Mouse (Mus musculus): ENCODE measurements around the gene Pla2g2c. TPM values are rescaled to one million over a fixed set of nuclear protein-coding genes. Genes with fewer than 3 reads are reported as not detected.

The Pla2g2c gene
- polyA plus RNA-seq, 2 experiments: 0.26 to 0.28 TPM

GRCm38 (mm10) chr4:138755439-138755838 lies 30.8 kb downstream of the Pla2g2c start:
- H3K27ac ChIP-seq (replicated peaks; ENCODE audit: low read depth, low read length): no peak overlapping the region
- H3K9me3 ChIP-seq (ENCODE audit: control insufficient read depth, low read length): no peaks in the 10 kb centered on the region
- no peak for ATAC-seq (ENCODE audit: low FRiP score, low read depth)
- H3K4me3 ChIP-seq (replicated peaks; ENCODE audit: low read length): no peak overlapping the region
- no peaks in the 10 kb centered on the region for H3K27me3 ChIP-seq (ENCODE audit: control insufficient read depth, insufficient read depth, low read length)
- DNase-seq (ENCODE audit: low spot score): no peak
- peaks cover 4% of the 10 kb centered on the region; the same call in 1 of the 2 replicates for H3K4me1 ChIP-seq (ENCODE audit: control insufficient read depth, insufficient read depth, low read length)
- 67% methylated on average over 4 of the region's 4 CpGs for WGBS
- no peaks in the 10 kb centered on the region for H3K36me3 ChIP-seq (ENCODE audit: control insufficient read depth, insufficient read depth, low read length)
- no peak for TF ChIP-seq POLR2A (IDR thresholded peaks at IDR 0.05; ENCODE audit: borderline replicate concordance, extremely low read depth, insufficient read depth, insufficient read length)
- H3K9ac ChIP-seq (ENCODE audit: low read depth, low read length, severe bottlenecking): no peak overlapping the region
- no peak overlapping the region for H3K4me2 ChIP-seq (replicated peaks; ENCODE audit: low read depth, low read length, severe bottlenecking)

- DNase-seq (ENCODE audit: low spot score) (no peak), ATAC-seq (ENCODE audit: low FRiP score, low read depth) (no peak)
- H3K4me2 ChIP-seq (replicated peaks; ENCODE audit: low read depth, low read length, severe bottlenecking): no peak overlapping the region
- peaks cover 4% of the 10 kb centered on the region; the same call in 1 of the 2 replicates for H3K4me1 ChIP-seq (ENCODE audit: control insufficient read depth, insufficient read depth, low read length)
- H3K36me3 ChIP-seq (ENCODE audit: control insufficient read depth, insufficient read depth, low read length): no peaks in the 10 kb centered on the region
- no peak overlapping the region for H3K27ac ChIP-seq (replicated peaks; ENCODE audit: low read depth, low read length)
- H3K4me3 ChIP-seq (replicated peaks; ENCODE audit: low read length): no peak overlapping the region
- H3K9me3 ChIP-seq (ENCODE audit: control insufficient read depth, low read length): no peaks in the 10 kb centered on the region
- no peak for TF ChIP-seq POLR2A (IDR thresholded peaks at IDR 0.05; ENCODE audit: borderline replicate concordance, extremely low read depth, insufficient read depth, insufficient read length)
- 39% methylated on average over 11 of the region's 11 CpGs for WGBS
- H3K27me3 ChIP-seq (ENCODE audit: control insufficient read depth, insufficient read depth, low read length): no peaks in the 10 kb centered on the region
- H3K9ac ChIP-seq (ENCODE audit: low read depth, low read length, severe bottlenecking): no peak overlapping the region
Observed at GRCm38 (mm10) chr4:138755983-138756382, 31.4 kb downstream of the Pla2g2c start.

- no peak within 1 kb of the TSS for H3K4me3 ChIP-seq (replicated peaks; ENCODE audit: low read length)
- H3K4me2 ChIP-seq (replicated peaks; ENCODE audit: low read depth, low read length, severe bottlenecking): no peak within 1 kb of the TSS
- ATAC-seq (ENCODE audit: low FRiP score, low read depth) (no peak), DNase-seq (ENCODE audit: low spot score) (no peak)
- no peak within 1 kb of the TSS for H3K9ac ChIP-seq (ENCODE audit: low read depth, low read length, severe bottlenecking)
- H3K4me1 ChIP-seq (ENCODE audit: control insufficient read depth, insufficient read depth, low read length): peaks cover 4% of the 10 kb centered on the region; the same call in 1 of the 2 replicates
- no peaks in the 10 kb centered on the region for H3K36me3 ChIP-seq (ENCODE audit: control insufficient read depth, insufficient read depth, low read length)
- TF ChIP-seq POLR2A (IDR thresholded peaks at IDR 0.05; ENCODE audit: borderline replicate concordance, extremely low read depth, insufficient read depth, insufficient read length): no peak
- no peaks in the 10 kb centered on the region for H3K27me3 ChIP-seq (ENCODE audit: control insufficient read depth, insufficient read depth, low read length)
- no peak within 1 kb of the TSS for H3K27ac ChIP-seq (replicated peaks; ENCODE audit: low read depth, low read length)
- WGBS: 72% methylated on average over 8 of the region's 8 CpGs
- no peaks in the 10 kb centered on the region for H3K9me3 ChIP-seq (ENCODE audit: control insufficient read depth, low read length)
Observed at GRCm38 (mm10) chr4:138757416-138757815, 32.8 kb downstream of the Pla2g2c start, which contains the start of gene Pla2g2f. Pla2g2f (minus strand) TSS chr4:138757626.

GRCm38 (mm10) chr4:138762266-138762665 lies 37.7 kb downstream of the Pla2g2c start:
- DNase-seq (ENCODE audit: low spot score) (no peak), ATAC-seq (ENCODE audit: low FRiP score, low read depth) (no peak)
- H3K9ac ChIP-seq (ENCODE audit: low read depth, low read length, severe bottlenecking): no peak overlapping the region
- H3K36me3 ChIP-seq (ENCODE audit: control insufficient read depth, insufficient read depth, low read length): no peaks in the 10 kb centered on the region
- no peaks in the 10 kb centered on the region for H3K9me3 ChIP-seq (ENCODE audit: control insufficient read depth, low read length)
- 83% methylated on average over 9 of the region's 9 CpGs for WGBS
- no peak for TF ChIP-seq POLR2A (IDR thresholded peaks at IDR 0.05; ENCODE audit: borderline replicate concordance, extremely low read depth, insufficient read depth, insufficient read length)
- no peaks in the 10 kb centered on the region for H3K4me1 ChIP-seq (ENCODE audit: control insufficient read depth, insufficient read depth, low read length)
- no peak overlapping the region for H3K4me3 ChIP-seq (replicated peaks; ENCODE audit: low read length)
- no peaks in the 10 kb centered on the region for H3K27me3 ChIP-seq (ENCODE audit: control insufficient read depth, insufficient read depth, low read length)
- H3K4me2 ChIP-seq (replicated peaks; ENCODE audit: low read depth, low read length, severe bottlenecking): no peak overlapping the region
- no peak overlapping the region for H3K27ac ChIP-seq (replicated peaks; ENCODE audit: low read depth, low read length)

- 73% methylated on average over 10 of the region's 10 CpGs for WGBS
- no peak for TF ChIP-seq POLR2A (IDR thresholded peaks at IDR 0.05; ENCODE audit: borderline replicate concordance, extremely low read depth, insufficient read depth, insufficient read length)
- Histone ChIP-seq H3K36me3 (ENCODE audit: control insufficient read depth, insufficient read depth, low read length) (no peaks in the 10 kb centered on the region), H3K4me3 (replicated peaks; ENCODE audit: low read length) (no peak overlapping the region), H3K4me1 (ENCODE audit: control insufficient read depth, insufficient read depth, low read length) (no peaks in the 10 kb centered on the region), H3K9me3 (ENCODE audit: control insufficient read depth, low read length) (no peaks in the 10 kb centered on the region), H3K27ac (replicated peaks; ENCODE audit: low read depth, low read length) (no peak overlapping the region), H3K27me3 (ENCODE audit: control insufficient read depth, insufficient read depth, low read length) (no peaks in the 10 kb centered on the region), H3K9ac (ENCODE audit: low read depth, low read length, severe bottlenecking) (no peak overlapping the region), H3K4me2 (replicated peaks; ENCODE audit: low read depth, low read length, severe bottlenecking) (no peak overlapping the region)
- ATAC-seq (ENCODE audit: low FRiP score, low read depth) (no peak), DNase-seq (ENCODE audit: low spot score) (no peak)
Observed at GRCm38 (mm10) chr4:138771970-138772369, 47.4 kb downstream of the Pla2g2c start.

GRCm38 (mm10) chr4:138772386-138772785 lies 47.8 kb downstream of the Pla2g2c start:
- no peak overlapping the region for H3K4me3 ChIP-seq (replicated peaks; ENCODE audit: low read length)
- ATAC-seq (ENCODE audit: low FRiP score, low read depth) (no peak), DNase-seq (ENCODE audit: low spot score) (no peak)
- H3K27me3 ChIP-seq (ENCODE audit: control insufficient read depth, insufficient read depth, low read length): no peaks in the 10 kb centered on the region
- H3K4me1 ChIP-seq (ENCODE audit: control insufficient read depth, insufficient read depth, low read length): no peaks in the 10 kb centered on the region
- H3K4me2 ChIP-seq (replicated peaks; ENCODE audit: low read depth, low read length, severe bottlenecking): no peak overlapping the region
- H3K9me3 ChIP-seq (ENCODE audit: control insufficient read depth, low read length): no peaks in the 10 kb centered on the region
- H3K36me3 ChIP-seq (ENCODE audit: control insufficient read depth, insufficient read depth, low read length): no peaks in the 10 kb centered on the region
- no peak overlapping the region for H3K9ac ChIP-seq (ENCODE audit: low read depth, low read length, severe bottlenecking)
- WGBS: 77% methylated on average over 5 of the region's 5 CpGs
- TF ChIP-seq POLR2A (IDR thresholded peaks at IDR 0.05; ENCODE audit: borderline replicate concordance, extremely low read depth, insufficient read depth, insufficient read length): no peak
- no peak overlapping the region for H3K27ac ChIP-seq (replicated peaks; ENCODE audit: low read depth, low read length)

Data from limb, embryonic 14.5 days (tissue).